Mouse (Mus musculus) granulocyte monocyte progenitor cell, adult 5-6 weeks (primary cell): ENCODE data around the gene Xpo5. TPM values are rescaled to one million over a fixed set of nuclear protein-coding genes. Genes with fewer than 3 reads are reported as not detected.

Source experiments
- ATAC-seq: replicated peaks from 2 replicates; pipeline ENCODE4 v1.8.0; 2016; ENCODE audit warnings: mild to moderate bottlenecking, moderate TSS enrichment, inconsistent platforms; ENCODE audit not compliant: poor library complexity, severe bottlenecking
- total RNA-seq, 2 experiments: library from RNA; stranded (forward) in 1 of 2; stranded (reverse) in 1 of 2; fragments of 200-712, 200-1000 nt in 1 of 2; fragments of >200 nt in 1 of 2; fragmentation: Nextera tagmentation in 1 of 2; gene quantifications; 2 replicates each; pipeline ENCODE4 v1.2.3; 2014 to 2017

Xpo5 gene
- total RNA-seq, 2 experiments from 2014 or later, result 58.1 to 70.0 TPM

DNA sequence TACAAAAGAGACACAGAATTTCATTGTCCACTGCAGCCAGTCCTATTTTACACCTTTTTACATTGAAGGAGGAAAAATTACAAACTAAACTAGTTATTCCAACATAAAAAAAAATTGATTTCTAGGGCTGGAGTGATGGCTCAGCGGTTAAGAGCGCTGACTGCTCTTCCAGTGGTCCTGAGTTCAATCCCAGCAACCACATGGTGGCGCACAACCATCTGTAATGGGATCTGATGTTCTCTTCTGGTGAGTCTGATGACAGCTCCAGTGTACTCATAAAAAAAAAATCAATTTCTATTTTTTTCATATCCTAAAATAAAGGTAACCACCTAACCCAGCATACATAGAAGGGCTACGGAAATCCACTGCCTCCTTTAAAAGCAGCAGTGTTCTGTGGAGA, 20.3 kb upstream of the Xpo5 start:
- ATAC-seq, result no peak

DNA sequence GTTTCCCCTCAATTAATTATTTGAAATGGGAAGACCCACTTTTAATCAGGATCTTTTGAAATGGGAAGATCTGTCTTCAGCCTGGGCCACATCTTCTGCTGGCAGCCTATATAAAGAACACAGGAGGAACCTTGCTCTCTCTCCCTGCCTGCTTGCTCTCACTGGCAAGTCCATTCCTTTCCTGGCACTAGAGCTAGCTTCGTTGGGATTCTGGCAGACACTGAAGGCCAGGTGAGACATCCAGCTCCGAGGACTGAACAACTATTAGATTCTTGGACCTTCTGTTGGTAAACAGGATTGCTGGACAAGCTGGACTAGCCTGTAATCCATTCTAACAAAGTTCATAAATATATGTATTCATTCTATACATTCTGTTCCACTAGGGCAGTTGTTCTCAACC, 13.8 kb upstream of the Xpo5 start:
- no peak for ATAC-seq

DNA sequence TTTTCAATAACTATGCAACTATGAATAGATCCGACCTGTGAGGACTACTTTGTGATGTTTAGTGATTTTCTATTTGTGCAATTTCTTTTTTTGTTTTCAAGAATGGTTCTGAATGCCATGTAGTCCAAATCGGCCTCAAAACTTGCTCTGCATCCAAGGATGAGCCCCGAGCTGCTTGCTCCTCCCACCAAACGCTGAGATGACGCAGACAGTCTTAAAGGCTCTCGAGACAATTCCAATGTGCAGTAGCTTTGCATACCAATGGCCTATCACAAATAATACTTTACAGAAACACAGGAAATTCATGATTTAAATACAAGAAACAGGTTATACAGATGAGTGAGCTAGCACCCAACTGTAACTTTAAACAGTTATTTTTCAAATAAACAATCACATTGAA, 1.4 kb upstream of the Xpo5 start:
- ATAC-seq, result no peak

DNA sequence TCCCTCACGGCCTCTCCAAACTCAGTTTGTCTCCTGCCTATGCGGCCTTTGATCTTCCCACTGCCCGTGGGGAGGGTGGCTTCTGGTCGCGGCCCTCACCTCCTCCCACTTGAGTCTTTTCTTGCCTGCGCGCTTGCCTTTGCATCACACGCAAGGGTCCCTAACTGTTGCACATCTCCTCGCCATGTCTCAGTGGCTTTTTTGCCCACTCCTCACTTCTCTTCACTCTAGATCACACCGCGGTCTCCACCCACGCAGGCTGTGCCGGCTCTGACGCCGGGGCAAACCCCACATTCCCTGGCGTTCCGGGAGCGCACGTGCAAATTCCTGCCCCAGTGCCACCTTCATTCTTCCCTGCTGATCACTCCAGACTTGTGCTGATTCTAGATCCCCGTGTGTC, 496 bp downstream of the Xpo5 start:
- ATAC-seq, result peak; percentile 11; the same call in 1 of the 2 replicates

GRCm38 (mm10) chr17:46206676-46207075, 4.1 kb downstream of the Xpo5 start:
- no peak for ATAC-seq

DNA sequence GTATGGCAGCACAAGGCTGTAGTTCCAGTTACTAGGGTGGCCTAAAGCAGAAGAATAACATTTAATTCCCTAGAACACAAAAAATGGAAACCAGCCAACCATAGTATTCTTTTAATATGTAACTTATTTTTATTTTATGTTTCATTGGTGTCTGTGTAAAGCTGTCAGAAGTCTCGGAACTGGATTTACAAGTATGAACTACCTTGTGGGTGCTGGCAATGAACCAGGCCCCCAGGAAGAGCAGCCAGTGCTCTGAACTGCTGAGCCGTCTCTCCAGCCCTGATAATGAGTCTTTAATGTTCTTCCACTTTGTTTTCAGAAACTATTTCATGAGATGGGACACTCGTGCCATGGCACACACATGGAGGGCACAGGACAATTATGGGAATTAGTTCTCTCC, 8.0 kb downstream of the Xpo5 start:
- no peak for ATAC-seq

- ATAC-seq, result no peak
These were observed 19.0 kb downstream of the Xpo5 start for GRCm38 (mm10) chr17:46221601-46222000.

DNA sequence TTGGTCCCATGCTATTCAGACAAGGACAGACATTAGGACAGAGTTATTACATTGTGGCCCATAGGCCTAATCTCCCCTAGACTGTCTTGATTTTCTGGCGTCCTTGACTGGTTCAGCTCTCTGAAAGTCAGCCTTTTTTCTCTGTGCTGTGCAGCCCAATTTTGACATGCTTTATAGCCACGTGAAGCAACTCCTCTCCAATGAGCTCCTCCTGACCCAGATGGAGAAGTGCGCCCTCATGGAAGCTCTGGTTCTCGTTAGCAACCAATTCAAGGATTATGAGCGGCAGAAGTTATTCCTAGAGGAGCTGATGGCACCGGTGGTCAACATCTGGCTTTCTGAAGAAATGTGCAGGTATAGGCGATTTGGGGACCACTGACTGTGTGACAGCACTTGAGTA, 25.0 kb downstream of the Xpo5 start:
- no peak for ATAC-seq

GRCm38 (mm10) chr17:46236067-46236466, 33.5 kb downstream of the Xpo5 start:
- no peak for ATAC-seq

GRCm38 (mm10) chr17:46237079-46237478, 34.5 kb downstream of the Xpo5 start:
- no peak for ATAC-seq

DNA sequence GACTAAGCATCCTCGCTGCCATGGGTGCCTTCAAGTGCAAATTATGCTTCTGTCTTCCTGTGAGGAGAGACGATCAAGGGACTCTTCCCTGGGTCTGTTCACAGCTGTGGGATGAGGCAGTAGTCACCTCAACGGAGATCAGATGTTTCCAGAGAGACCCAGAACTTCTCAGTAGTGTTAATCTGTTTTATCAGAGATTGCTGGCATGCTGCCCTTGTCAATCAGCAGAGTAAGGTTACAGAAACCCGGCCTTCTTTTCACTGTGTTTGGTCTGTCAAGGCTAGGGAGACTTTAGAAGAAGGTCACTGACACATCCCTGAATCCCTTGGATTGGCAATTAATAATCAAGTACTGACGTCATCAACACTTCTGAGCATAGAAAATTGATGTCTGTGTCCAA, 34.9 kb downstream of the Xpo5 start:
- ATAC-seq, result no peak

- ATAC-seq, result no peak
These were observed 37.0 kb downstream of the Xpo5 start for GRCm38 (mm10) chr17:46239516-46240114.

GRCm38 (mm10) chr17:46241471-46241870, 38.9 kb downstream of the Xpo5 start:
- no peak for ATAC-seq

DNA sequence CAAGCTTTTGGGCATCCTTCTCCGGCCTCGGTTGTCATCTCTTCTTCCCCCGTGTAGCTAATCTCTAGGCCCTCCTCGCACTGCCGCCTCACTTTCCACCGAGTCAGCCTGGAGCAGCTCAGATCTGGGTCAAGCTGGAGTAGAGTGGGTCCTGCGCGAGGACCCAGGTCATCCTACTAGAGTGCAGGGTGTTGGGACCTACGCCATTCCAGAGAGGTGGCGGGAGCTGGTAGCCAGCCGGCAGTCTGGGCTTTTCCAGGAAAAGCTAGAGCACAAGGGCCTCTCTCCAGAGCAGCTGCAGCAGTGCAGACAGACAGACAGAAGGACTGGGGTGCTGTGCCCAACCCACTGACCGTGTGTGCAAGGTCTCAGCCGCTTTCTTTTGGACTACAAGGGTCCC, 39.7 kb downstream of the Xpo5 start:
- no peak for ATAC-seq

GRCm38 (mm10) chr17:46242993-46243392, 40.4 kb downstream of the Xpo5 start:
- no peak for ATAC-seq

- ATAC-seq, result no peak
These were observed 41.0 kb downstream of the Xpo5 start for GRCm38 (mm10) chr17:46243624-46244023.

DNA sequence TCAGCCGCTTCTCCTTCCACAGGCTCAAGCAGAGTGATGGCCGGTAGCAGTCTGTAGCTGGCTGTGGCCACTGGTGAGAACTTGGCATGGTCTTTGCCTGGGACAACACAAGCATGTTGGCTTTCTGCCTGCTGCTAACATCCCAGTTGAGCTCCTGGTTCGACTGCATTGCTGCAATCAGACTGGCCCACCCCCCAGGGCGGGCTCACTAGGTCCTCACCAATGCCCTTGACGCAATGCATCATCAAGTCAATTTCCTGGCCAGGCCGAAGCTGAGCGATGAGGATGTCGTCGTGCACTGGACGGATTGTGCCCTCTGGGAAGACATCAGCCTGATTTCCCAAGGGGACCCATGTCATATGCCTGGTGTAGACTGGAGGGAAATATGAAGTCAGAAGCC, 42.0 kb downstream of the Xpo5 start:
- ATAC-seq, result no peak

- ATAC-seq, result peak; percentile 87
These were observed 45.1 kb downstream of the Xpo5 start, which contains the start of the genes Polr1c and Yipf3 for GRCm38 (mm10) chr17:46247512-46248188. TSS of gene Polr1c (minus strand) at chr17:46248054. TSS of gene Yipf3 (plus strand) at chr17:46248080.

DNA sequence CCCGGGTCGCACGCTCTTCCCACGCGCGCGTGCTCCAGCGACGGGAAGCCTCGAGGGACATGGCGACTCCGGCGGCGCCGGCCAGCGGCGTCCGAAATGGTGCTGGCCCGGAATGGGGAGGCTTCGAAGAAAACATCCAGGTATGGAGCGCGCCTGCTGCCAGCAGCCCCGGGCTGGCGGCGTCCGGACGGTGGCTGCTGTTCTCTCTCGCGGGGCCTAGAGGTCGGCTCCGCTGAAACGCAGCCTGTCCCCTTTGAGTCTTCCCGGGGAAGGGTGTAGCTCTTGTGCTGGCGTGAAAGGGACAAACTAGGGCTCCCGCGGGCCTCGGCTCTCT, 45.6 kb downstream of the Xpo5 start:
- no peak for ATAC-seq

DNA sequence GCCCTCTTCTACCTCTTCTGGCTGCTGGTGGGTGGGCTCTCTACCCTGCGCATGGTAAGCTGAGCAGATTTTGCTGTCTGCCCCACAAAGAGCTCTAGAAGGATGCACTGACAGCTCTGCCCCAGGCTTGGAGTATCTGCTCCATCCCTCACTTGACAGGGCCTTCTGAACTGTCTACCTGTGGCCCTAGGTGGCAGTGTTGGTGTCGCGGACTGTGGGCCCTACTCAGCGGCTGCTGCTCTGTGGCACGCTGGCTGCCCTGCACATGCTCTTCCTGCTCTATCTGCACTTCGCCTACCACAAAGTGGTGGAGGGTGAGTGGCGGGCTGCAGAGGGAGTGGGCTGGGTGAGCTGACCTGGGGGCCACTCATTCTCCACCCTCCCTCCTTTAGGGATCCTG, 48.6 kb downstream of the Xpo5 start:
- ATAC-seq, result no peak

DNA sequence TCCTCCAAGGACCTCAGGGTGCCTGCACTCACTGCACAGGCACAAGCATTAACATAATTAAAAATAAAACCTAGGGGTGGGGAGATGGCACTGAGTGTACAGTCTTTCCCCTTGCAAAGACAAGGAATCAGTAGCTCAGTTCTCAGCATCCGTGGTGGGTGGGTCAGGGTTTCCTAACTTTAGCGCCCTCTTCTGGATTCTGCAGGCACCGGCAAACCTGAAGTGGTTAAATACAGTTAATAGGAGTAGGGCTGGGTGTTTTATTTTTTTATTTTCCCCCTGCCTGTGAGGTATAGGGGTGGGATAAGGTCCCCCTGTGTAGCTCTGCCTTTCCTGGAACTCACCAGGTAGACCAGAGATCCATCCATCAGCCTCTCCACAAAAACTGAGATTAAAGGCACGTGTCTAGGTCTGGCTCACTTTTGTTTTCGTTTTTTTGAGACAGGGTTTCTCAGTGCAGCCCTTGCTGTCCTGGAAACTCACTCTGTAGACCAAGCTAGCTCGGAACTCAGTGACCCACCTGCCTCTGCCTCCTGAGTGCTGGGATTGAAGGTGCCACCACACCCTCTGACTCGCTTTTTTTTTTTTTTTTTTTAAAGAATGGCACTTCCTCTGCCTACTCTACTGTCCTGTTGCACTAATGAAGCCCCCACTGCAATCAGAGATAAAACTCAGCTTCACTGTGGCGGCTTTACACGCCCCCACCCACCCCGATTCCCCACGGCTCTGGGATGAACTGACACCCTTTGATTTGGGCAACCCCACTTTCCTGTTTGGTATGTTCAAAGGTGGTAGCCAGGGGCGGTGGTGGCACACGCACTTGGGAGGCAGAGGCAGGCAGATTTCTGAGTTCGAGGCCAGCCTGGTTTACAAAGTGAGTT, 50.2 kb downstream of the Xpo5 start:
- 0 out of 2 replicates have a peak, but pooled peaks have one; percentile 10 for ATAC-seq
